Mouse (Mus musculus): ENCODE data around the gene Trim56. TPM values are rescaled to one million over a fixed set of nuclear protein-coding genes. Genes with fewer than 3 reads are reported as not detected.

The Trim56 gene
- polyA plus RNA-seq, 1 experiment from 2014 or later = 7.1 TPM

- H3K4me1 ChIP-seq (replicated peaks; ENCODE audit: control insufficient read depth, insufficient read depth, low read length) = no peaks in the 10 kb centered on the region
- WGBS = 68% methylated on average over 6 of the region's 6 CpGs
Observed at GRCm38 (mm10) chr5:137065454-137065853, 50.6 kb downstream of the Trim56 start.

GRCm38 (mm10) chr5:137062601-137063000 lies 53.4 kb downstream of the Trim56 start:
- no peak overlapping the region for H3K9ac ChIP-seq (ENCODE audit: low read depth, low read length)
- ATAC-seq (ENCODE audit: low FRiP score) (no peak), DNase-seq (ENCODE audit: low spot score) (no peak)
- H3K9me3 ChIP-seq (ENCODE audit: control insufficient read depth, low read length) = no peaks in the 10 kb centered on the region
- H3K4me3 ChIP-seq (ENCODE audit: low read depth, low read length) = no peak overlapping the region
- H3K36me3 ChIP-seq (ENCODE audit: control insufficient read depth, insufficient read depth, low read length) = no peaks in the 10 kb centered on the region
- H3K27ac ChIP-seq (ENCODE audit: low read depth, low read length) = no peak overlapping the region
- no peaks in the 10 kb centered on the region for H3K4me1 ChIP-seq (replicated peaks; ENCODE audit: control insufficient read depth, insufficient read depth, low read length)
- 95% methylated on average over 5 of the region's 5 CpGs for WGBS
- H3K4me2 ChIP-seq (replicated peaks; ENCODE audit: low read depth, low read length) = no peak overlapping the region
- no peaks in the 10 kb centered on the region for H3K27me3 ChIP-seq (ENCODE audit: control insufficient read depth, insufficient read depth, low read length)

More at GRCm38 (mm10) chr5:137065454-137065853, 50.6 kb downstream of the Trim56 start:
- H3K27ac ChIP-seq (ENCODE audit: low read depth, low read length) = no peak overlapping the region
- no peak overlapping the region for H3K4me2 ChIP-seq (replicated peaks; ENCODE audit: low read depth, low read length)
- no peaks in the 10 kb centered on the region for H3K9me3 ChIP-seq (ENCODE audit: control insufficient read depth, low read length)
- H3K9ac ChIP-seq (ENCODE audit: low read depth, low read length) = no peak overlapping the region
- no peak for ATAC-seq (ENCODE audit: low FRiP score)
- no peak overlapping the region for H3K4me3 ChIP-seq (ENCODE audit: low read depth, low read length)
- H3K36me3 ChIP-seq (ENCODE audit: control insufficient read depth, insufficient read depth, low read length) = no peaks in the 10 kb centered on the region
- no peaks in the 10 kb centered on the region for H3K27me3 ChIP-seq (ENCODE audit: control insufficient read depth, insufficient read depth, low read length)
- no peak for DNase-seq (ENCODE audit: low spot score)

- Histone ChIP-seq H3K9me3 (ENCODE audit: control insufficient read depth, low read length) (no peaks in the 10 kb centered on the region), H3K4me3 (ENCODE audit: low read depth, low read length) (no peak overlapping the region), H3K36me3 (ENCODE audit: control insufficient read depth, insufficient read depth, low read length) (no peaks in the 10 kb centered on the region), H3K4me1 (replicated peaks; ENCODE audit: control insufficient read depth, insufficient read depth, low read length) (no peaks in the 10 kb centered on the region), H3K27ac (ENCODE audit: low read depth, low read length) (no peak overlapping the region), H3K27me3 (ENCODE audit: control insufficient read depth, insufficient read depth, low read length) (no peaks in the 10 kb centered on the region), H3K9ac (ENCODE audit: low read depth, low read length) (no peak overlapping the region), H3K4me2 (replicated peaks; ENCODE audit: low read depth, low read length) (no peak overlapping the region)
- ATAC-seq (ENCODE audit: low FRiP score) = no peak
- peak; percentile 44 for DNase-seq (ENCODE audit: low spot score)
- WGBS = 20% methylated on average over 11 of the region's 12 CpGs
Observed at GRCm38 (mm10) chr5:137061809-137062481, 54.1 kb downstream of the Trim56 start.

Other genes starting within 250 kb of the Trim56 start
- 30.9 and 35.9 TPM in 2 replicates for gene Col26a1, start 233.0 kb downstream of the Trim56 start, polyA plus RNA-seq (2014; fragmentation: Nextera tagmentation; extraction: Ambion mirVana)
- gene Ift22, start 208.1 kb downstream of the Trim56 start, polyA plus RNA-seq (2014; fragmentation: Nextera tagmentation; extraction: Ambion mirVana) = 119 TPM in 2 replicates
- gene Fis1, start 162.9 kb downstream of the Trim56 start, polyA plus RNA-seq (2014; fragmentation: Nextera tagmentation; extraction: Ambion mirVana) = 340 and 348 TPM in 2 replicates
- 0.32 TPM in 1 of 2 replicates, not detected in the other for gene Cldn15, start 149.6 kb downstream of the Trim56 start, polyA plus RNA-seq (2014; fragmentation: Nextera tagmentation; extraction: Ambion mirVana)
- gene Plod3, start 129.2 kb downstream of the Trim56 start, polyA plus RNA-seq (2014; fragmentation: Nextera tagmentation; extraction: Ambion mirVana) = 26.0 and 32.4 TPM in 2 replicates
- gene Znhit1, start 128.2 kb downstream of the Trim56 start, polyA plus RNA-seq (2014; fragmentation: Nextera tagmentation; extraction: Ambion mirVana) = 92.8 and 106 TPM in 2 replicates
- gene Vgf, start 89.8 kb downstream of the Trim56 start, polyA plus RNA-seq (2014; fragmentation: Nextera tagmentation; extraction: Ambion mirVana) = 0.14 and 1.2 TPM in 2 replicates
- gene Ap1s1, start 70.1 kb downstream of the Trim56 start, polyA plus RNA-seq (2014; fragmentation: Nextera tagmentation; extraction: Ambion mirVana) = 154 and 169 TPM in 2 replicates
- gene Serpine1, start 43.9 kb downstream of the Trim56 start, polyA plus RNA-seq (2014; fragmentation: Nextera tagmentation; extraction: Ambion mirVana) = 0.27 and 0.37 TPM in 2 replicates
- not detected in 2 replicates for gene Muc3, start 33.1 kb upstream of the Trim56 start, polyA plus RNA-seq (2014; fragmentation: Nextera tagmentation; extraction: Ambion mirVana)
- gene Muc3a, start 96.2 kb upstream of the Trim56 start, polyA plus RNA-seq (2014; fragmentation: Nextera tagmentation; extraction: Ambion mirVana) = 0.14 TPM in 1 of 2 replicates, not detected in the other
- gene Ache, start 171.3 kb upstream of the Trim56 start, polyA plus RNA-seq (2014; fragmentation: Nextera tagmentation; extraction: Ambion mirVana) = 6.2 and 8.1 TPM in 2 replicates
- 8.6 and 9.0 TPM in 2 replicates for gene Ufsp1, start 178.4 kb upstream of the Trim56 start, polyA plus RNA-seq (2014; fragmentation: Nextera tagmentation; extraction: Ambion mirVana)
- gene Srrt, start 191.5 kb upstream of the Trim56 start, polyA plus RNA-seq (2014; fragmentation: Nextera tagmentation; extraction: Ambion mirVana) = 138 and 140 TPM in 2 replicates
- 27.4 and 28.6 TPM in 2 replicates for gene Trip6, start 198.2 kb upstream of the Trim56 start, polyA plus RNA-seq (2014; fragmentation: Nextera tagmentation; extraction: Ambion mirVana)
- gene Slc12a9, start 217.4 kb upstream of the Trim56 start, polyA plus RNA-seq (2014; fragmentation: Nextera tagmentation; extraction: Ambion mirVana) = 7.1 and 7.5 TPM in 2 replicates
- gene Ephb4, start 233.9 kb upstream of the Trim56 start, polyA plus RNA-seq (2014; fragmentation: Nextera tagmentation; extraction: Ambion mirVana) = 21.0 and 21.3 TPM in 2 replicates